Mouse (Mus musculus) embryonic stem cell, embryonic (primary cell): Measurements from ENCODE around the gene Fbxw11.

Experiments
- CTCF ChIA-PET, 4 experiments: fragments of 300-600 bp in 2 of 4; fragments of 350-600 bp in 2 of 4; sonication (Branson Sonifier 250); formaldehyde crosslinking; loops; one replicate each; lab custom pipeline; 2022; ENCODE audit warnings: inconsistent platforms in 2 of 4; lab: Charles Lee
- POLR2A ChIA-PET, 4 experiments: fragments of 300-600 bp in 2 of 4; fragments of 350-600 bp in 2 of 4; sonication (Branson Sonifier 250); formaldehyde crosslinking; loops; one replicate each; lab custom pipeline; 2022; ENCODE audit warnings: antibody characterized with exemption in 4 of 4, inconsistent platforms in 1 of 4; lab: Charles Lee

Gene Fbxw11

DNA sequence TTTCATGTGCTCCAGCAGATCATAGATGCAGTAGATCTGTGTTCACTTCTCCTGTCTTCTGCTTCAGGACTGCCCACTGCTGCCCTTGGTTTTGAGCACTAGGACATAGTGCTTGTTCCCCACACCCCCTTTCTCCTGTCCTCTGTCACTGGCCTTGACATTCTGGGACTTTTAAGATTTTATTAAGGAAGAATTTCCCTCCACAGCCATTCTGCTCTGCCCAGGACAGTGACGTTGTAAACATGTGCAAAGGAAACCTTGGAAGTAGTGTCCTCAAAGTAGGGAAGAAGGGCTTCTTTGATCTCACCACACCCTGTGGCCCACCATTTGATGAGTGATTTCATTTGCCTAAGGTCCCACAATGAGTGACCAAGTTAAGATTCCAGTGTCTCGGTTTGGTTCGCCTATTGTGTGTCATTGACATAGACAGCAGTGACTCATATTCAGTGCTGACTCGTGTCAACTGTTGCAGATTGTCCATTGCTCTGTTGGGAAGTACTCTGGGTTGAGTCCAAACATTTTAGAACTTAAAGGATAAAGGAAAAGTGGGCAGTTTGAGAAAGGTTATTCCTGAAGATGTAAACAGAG lies 64.0 kb downstream of the Fbxw11 start:
- POLR2A ChIA-PET, result interaction anchor here in 1 of 4 experiments (1.3 kb wide), 1 partner anchor 41 kb away, joined by 3 read pairs; no protein-coding TSS in a partner anchor
- CTCF ChIA-PET, result no interaction called here

DNA sequence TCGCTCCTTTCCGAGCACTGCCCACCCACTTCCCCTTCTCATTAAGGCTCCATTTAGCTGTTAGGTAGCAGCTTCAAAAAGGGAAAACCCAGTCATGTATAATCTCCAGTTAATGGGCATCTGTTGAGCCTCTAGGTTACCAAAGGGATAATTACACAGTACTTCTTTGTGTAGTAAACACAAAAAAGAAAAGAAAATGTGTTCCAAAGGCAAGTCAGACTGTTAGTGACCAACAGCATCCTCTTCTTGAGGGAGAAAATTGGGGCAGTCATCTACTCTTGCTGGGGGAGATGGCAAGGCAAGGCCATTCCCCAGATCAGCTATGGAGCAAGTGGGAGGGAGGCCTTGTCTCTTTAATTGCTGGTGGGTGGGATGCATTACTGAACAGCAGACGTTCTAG lies 65.0 kb downstream of the Fbxw11 start:
- ChIA-PET CTCF (interaction anchor here in 2 of 4 experiments (0.5 to 0.6 kb wide), 2 partner anchors 92 to 593 kb away, joined by 3 to 6 read pairs; no protein-coding TSS in a partner anchor), POLR2A (interaction anchor here in 2 of 4 experiments (0.6 to 1.6 kb wide), 6 partner anchors 12 to 66 kb away, joined by 3 to 5 read pairs (median 3); partner anchors contain the start of gene Fbxw11 (in 2 of the 2))

DNA sequence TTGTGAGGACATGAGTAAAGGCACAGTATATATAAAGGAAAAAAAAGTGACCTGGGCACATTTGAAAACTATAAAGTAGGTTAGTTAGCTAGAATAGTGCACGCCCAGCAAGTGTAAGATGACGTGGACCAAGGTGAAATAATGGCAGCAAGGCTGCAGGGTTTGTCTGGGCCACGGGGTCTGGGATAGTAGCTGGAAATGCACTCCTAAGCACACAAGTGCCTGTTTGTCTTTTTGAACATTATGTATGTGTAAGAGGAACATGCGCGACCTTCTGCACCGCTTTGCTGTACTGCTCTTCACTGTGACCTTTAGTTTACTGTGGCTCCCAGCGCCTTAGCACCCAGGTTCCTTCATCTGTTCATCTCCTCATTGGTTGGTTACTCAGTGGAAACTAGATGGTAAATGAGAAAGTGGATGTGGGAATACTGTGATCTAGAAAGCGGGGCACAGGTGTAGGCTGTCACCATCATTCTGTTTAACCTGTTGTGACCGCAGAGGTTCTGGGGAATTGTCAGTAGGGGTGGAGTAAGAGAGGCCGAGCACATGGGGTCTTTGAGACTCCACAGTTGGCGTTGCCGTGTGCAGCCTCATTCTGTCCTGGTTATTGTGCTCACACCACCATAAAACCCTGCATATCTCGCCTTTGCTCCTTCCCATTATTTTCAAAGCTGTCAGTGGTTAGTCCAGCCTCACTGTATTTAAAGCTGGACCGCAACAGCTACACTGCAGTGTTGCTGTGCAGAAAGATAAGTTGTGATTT lies 66.4 kb downstream of the Fbxw11 start:
- ChIA-PET CTCF (interaction anchor here in 3 of 4 experiments (0.6 to 1.3 kb wide), 4 partner anchors 14 to 119 kb away, joined by 3 read pairs; no protein-coding TSS in a partner anchor), POLR2A (interaction anchor here in 2 of 4 experiments (0.7 to 1.6 kb wide), 6 partner anchors 12 to 217 kb away, joined by 3 to 5 read pairs (median 3); partner anchors contain the start of gene Fbxw11 (in 1 of the 2))

DNA sequence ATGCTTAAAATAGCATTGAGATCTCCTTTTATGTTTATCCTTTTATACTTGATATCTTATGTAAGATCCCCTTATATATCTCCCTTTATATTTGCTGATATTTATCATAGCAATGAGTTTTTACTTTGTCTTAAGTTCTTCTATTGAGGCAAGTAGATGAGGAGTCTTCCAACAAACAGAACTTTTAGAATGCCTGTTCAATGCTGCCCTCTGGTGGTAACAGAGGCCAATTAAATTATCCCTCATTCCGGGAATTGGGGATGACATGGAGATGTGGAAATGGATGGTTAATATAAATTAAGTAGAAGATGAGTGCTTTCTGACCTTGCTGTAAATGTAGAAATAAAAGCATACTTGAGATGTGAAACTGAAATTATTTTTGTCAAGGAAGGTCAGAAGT lies 67.0 kb downstream of the Fbxw11 start:
- POLR2A ChIA-PET, result interaction anchor here in 2 of 4 experiments (1.0 to 2.6 kb wide), 5 partner anchors 11 to 67 kb away, joined by 3 to 10 read pairs (median 3); partner anchors contain the start of gene Fbxw11 (in 2 of the 2)
- CTCF ChIA-PET, result interaction anchor here in 1 of 4 experiments (0.7 kb wide), 1 partner anchor 16 kb away, joined by 4 read pairs; no protein-coding TSS in a partner anchor

DNA sequence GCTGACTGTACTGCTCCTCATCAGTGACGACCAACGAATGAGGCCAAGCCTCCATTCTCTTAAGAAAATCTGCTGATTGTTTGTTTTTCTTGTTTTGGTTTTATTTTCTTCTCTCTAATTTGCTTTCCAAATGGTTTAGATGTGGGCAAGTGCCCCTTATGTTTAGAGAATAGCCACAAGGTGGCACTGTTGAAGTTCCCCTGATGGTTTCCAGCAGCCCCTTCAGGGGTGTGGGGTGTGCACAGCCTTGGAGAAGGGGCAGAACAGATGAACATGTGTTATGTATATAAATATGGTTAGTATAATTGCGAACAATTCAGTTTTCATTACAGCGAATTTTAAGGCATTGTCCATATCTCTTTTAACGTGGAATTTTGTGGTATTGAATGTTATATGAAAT lies 71.7 kb downstream of the Fbxw11 start:
- ChIA-PET CTCF (interaction anchor here in 1 of 4 experiments (0.5 kb wide), 1 partner anchor 102 kb away, joined by 3 read pairs; no protein-coding TSS in a partner anchor), POLR2A (interaction anchor here in 1 of 4 experiments (0.7 kb wide), 1 partner anchor 110 kb away, joined by 4 read pairs; no protein-coding TSS in a partner anchor)

DNA sequence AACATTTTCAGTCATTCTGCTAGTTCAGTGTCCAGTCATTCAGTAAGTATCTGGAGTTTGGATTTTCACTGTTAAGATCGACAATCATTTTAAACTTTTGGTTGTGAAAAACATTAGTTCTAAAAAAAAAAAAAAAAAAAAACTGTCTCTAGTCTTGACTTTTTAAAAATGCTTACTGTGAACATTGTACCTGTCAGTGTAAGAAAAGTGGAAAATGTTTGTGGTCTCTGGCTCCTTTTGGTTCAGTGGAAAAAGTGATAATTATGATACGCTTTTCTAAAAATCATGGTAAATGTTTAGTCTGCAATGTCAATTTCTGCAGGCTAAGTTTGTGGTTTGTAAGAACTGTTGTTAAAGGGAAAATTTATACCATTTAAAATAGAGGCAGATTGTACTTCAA lies 72.4 kb downstream of the Fbxw11 start:
- POLR2A ChIA-PET, result interaction anchor here in 1 of 4 experiments (0.6 to 0.7 kb wide), 2 partner anchors 111 to 163 kb away, joined by 4 read pairs; no protein-coding TSS in a partner anchor
- CTCF ChIA-PET, result interaction anchor here in 1 of 4 experiments (0.6 kb wide), 1 partner anchor 45 kb away, joined by 3 read pairs; no protein-coding TSS in a partner anchor

DNA sequence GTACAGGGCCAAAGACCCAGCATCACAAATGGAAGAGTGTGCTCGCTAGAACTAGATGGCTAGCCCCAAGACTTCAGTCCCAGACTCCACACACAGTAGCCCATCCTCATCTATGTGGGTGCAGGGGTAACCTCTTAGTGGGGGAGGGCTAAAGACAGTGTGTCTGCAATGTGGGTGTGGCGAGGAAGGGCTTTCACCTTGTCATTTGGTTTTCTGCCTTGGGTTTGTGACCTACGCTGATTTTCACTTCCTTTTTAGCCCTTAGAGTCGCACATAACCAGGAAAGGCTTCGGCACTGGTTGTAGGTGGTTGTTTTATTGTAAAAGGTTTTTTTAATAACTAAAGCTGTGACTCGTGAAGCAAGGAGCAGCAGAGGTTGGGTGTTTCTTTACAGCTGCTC lies 73.0 kb downstream of the Fbxw11 start:
- ChIA-PET CTCF (interaction anchor here in 1 of 4 experiments (0.6 kb wide), 1 partner anchor 44 kb away, joined by 3 read pairs; no protein-coding TSS in a partner anchor), POLR2A (no interaction called here)

DNA sequence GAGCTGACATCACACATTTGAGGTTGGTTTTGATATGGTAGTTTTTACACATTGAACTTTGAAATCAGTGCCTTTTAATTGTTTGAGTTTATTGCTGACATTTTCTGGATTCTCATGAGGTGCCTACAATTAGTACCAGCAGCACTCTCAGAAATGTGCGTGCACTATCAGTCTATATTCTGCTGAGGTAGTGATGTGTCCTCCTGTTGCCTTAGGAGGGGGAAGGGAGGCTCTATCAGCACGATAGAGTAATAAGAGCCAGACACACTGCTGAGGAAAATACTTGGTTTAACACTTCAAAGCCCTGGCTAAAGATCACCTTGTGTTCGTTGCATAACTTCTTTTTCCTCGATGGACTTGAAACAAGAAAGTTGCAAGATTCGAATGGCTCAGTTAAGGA lies 73.4 kb downstream of the Fbxw11 start:
- ChIA-PET POLR2A (no interaction called here), CTCF (no interaction called here)

DNA sequence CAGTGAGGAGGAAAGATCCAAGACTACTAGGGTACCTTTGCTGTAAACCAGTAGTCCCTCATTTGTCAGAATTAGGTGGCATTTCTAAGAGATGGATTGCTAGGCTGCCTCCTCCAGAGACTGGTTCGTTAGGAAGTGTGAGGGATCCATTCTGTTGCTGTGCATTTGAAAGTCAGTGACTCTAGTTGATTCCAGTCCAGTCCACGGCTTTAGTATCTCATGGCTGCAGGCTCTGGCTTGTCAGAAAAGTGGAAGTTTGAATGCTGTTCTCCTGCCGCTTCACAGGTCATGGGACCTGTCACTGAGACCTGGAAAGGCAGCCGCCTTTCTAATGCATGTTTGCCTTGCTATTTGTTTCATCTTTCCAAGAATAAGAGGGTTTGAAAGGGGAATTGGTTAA lies 74.4 kb downstream of the Fbxw11 start:
- POLR2A ChIA-PET, result no interaction called here
- CTCF ChIA-PET, result no interaction called here

DNA sequence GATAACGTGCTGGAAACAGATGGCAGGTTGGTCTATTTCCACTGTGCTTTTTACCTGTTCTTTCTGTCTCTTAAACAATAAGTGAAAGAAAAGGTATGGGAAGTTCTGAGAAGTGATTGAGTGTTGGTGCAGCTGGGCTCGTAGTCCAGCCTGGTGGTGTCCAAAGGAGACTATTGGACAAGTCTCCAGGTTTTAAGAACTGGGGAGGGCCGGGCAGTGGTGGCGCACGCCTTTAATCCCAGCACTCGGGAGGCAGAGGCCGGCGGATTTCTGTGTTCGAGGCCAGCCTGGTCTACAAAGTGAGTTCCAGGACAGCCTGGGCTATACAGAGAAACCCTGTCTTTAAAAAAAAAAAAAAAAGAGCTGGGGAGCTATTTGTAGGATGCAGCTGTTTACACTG lies 75.2 kb downstream of the Fbxw11 start:
- ChIA-PET POLR2A (interaction anchor here in 3 of 4 experiments (0.7 to 1.1 kb wide), 4 partner anchors 15 to 431 kb away, joined by 3 to 6 read pairs (median 4); no protein-coding TSS in a partner anchor), CTCF (interaction anchor here in 2 of 4 experiments (1.0 to 1.1 kb wide), 2 partner anchors 84 to 239 kb away, joined by 3 to 4 read pairs; no protein-coding TSS in a partner anchor)

DNA sequence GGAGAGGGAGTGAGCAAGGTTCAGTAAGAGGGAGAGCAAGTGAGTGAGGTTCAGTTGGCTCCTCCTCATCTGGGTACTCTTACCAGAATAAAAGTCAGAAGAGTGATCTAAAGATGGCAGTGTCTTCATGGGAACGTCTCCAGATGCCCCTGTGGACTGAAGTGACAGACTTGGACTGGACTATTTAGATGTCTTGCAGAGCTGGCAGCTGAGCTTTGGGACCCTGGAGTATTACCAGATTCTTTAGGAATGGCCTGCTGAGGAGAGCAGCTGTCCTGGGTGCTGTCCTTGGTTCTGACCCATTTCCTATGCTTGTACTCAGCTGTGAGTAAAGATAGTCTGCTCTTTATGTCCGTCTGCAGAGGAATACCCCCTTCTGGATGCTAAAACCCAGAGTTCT lies 75.8 kb downstream of the Fbxw11 start:
- ChIA-PET CTCF (interaction anchor here in 3 of 4 experiments (0.5 to 1.1 kb wide), 4 partner anchors 24 to 238 kb away, joined by 3 to 4 read pairs (median 3); no protein-coding TSS in a partner anchor), POLR2A (interaction anchor here in 3 of 4 experiments (0.7 to 1.3 kb wide), 5 partner anchors 14 to 443 kb away, joined by 3 to 6 read pairs (median 3); no protein-coding TSS in a partner anchor)

DNA sequence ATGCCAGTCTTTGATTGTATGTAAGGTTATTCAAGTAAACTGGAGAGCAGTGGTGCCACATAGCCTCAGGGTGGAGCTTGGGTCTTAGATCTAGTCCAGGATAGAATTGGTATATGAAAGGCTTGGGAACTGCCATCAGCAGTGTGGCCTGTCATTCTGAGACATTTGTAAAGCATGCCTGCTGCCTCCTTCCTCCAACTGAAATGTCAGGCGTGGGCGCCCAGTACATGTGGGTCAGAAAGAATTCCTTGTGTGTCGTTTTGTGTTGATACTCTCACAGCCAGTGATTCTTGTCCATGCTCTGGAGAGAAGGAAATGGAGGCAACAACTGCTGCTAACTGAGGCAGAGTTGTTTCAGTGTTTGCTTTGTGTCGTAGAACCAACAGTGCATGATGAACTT lies 76.5 kb downstream of the Fbxw11 start:
- CTCF ChIA-PET, result interaction anchor here in 2 of 4 experiments (0.9 to 1.1 kb wide), 3 partner anchors 25 to 238 kb away, joined by 3 to 4 read pairs (median 3); no protein-coding TSS in a partner anchor

DNA sequence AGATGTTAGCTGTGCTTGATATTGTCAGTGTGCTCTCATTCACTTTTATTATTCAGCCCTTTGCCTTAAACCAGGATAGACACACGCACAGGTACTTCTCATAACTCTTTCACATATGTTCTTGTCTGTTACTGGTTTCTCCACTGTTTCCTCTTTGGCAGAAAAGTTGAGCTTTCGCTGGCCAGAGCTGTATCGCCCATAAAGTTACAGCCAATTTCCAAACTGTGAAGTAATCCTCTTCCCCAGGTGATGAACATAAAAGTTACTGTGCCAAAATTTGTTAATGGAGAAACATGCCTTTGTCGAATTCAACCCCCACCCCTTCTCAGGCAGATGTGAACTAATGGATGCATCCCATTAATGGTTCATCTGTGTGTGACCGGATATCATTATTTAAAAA lies 80.1 kb downstream of the Fbxw11 start:
- CTCF ChIA-PET, result no interaction called here

More for the DNA sequence above, 76.5 kb downstream of the Fbxw11 start:
- POLR2A ChIA-PET, result interaction anchor here in 2 of 4 experiments (1.1 to 1.3 kb wide), 3 partner anchors 14 to 443 kb away, joined by 3 to 6 read pairs (median 3); no protein-coding TSS in a partner anchor

DNA sequence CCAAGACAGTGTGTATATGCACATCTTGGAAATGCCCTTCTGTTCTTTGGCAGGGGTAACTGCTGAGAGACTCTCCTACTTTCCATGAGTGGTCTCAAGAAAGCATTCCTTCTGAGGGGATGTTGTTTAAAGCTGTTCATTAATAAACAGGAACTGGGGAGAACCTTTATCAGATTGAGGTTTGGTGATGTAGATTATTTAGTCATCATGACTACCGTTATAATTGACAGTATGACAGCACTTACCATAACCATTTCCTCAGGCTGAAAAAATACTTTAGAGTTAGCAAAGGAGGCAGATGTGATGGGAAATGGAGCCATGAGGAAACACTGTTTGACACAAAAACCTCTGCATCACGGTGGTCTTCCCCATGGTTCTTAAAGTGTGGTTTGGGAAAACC lies 80.8 kb downstream of the Fbxw11 start:
- ChIA-PET POLR2A (no interaction called here), CTCF (no interaction called here)

More for the DNA sequence above, 80.1 kb downstream of the Fbxw11 start:
- POLR2A ChIA-PET, result interaction anchor here in 1 of 4 experiments (1.1 kb wide), 1 partner anchor 10 kb away, joined by 3 read pairs; no protein-coding TSS in a partner anchor

DNA sequence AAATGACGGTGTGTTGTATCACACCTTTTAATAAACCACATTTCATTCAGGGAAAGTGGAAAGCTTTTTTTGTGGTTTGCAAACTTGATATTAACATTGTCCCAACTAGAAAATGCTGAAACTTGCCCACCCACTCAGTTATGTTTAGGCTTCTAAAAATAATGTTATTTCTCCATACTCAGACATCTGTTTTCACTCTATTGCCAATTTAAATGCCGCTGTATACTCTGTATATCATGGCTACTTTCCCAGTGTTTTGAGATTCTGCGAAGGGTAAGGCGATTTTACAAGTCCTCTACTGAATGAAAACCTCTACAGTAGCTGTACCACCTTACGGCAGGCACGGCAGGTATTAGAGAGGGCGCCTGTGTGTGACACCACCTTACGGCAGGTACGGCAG lies 82.6 kb downstream of the Fbxw11 start:
- ChIA-PET POLR2A (no interaction called here), CTCF (interaction anchor here in 1 of 4 experiments (0.5 to 0.6 kb wide), 2 partner anchors 15 to 275 kb away, joined by 3 to 4 read pairs; no protein-coding TSS in a partner anchor)

DNA sequence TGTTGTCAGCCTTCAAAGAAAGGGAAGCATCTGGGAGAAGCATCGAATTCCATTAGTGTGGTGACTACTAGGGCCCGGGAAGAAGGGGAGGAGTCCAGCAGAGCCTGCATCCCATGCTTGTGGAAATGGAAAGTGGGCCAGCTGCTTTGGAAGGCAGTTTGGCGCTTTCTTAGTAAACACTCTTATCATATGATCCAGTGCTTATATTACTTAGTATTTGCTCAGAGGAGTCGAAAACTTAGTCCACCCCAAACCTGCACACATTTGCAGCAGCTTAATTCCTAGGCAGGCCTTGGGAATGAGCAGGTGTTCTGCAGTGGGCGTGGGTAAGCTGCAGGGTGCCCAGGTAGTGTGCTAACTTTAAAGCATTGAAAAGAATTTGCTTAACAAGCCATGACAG lies 89.9 kb downstream of the Fbxw11 start:
- ChIA-PET POLR2A (interaction anchor here in 3 of 4 experiments (0.6 to 1.8 kb wide), 8 partner anchors 12 to 417 kb away, joined by 3 to 6 read pairs (median 4); partner anchors contain the start of gene Stk10 (in 1 of the 3)), CTCF (interaction anchor here in 1 of 4 experiments (0.8 kb wide), 1 partner anchor 99 kb away, joined by 3 read pairs; no protein-coding TSS in a partner anchor)

DNA sequence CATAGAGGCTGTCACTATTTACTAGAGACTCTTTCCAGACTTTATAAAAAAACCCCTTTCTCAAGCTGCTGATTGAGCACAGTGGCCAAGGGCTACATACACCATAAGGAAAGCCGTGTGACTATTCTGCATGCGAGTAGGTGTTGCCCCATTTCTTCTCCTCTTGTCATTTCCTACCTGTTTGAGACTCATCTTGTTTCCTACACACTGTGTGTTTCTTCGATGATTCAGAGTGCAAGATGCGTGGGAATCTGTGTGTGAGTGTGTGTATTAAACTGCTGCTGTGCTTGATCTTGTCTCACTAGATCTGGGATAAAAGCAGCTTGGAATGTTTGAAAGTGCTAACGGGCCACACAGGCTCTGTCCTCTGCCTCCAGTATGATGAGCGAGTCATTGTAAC lies 90.7 kb downstream of the Fbxw11 start:
- POLR2A ChIA-PET, result interaction anchor here in 3 of 4 experiments (0.6 to 1.8 kb wide), 7 partner anchors 11 to 416 kb away, joined by 3 to 6 read pairs (median 4); partner anchors contain the start of gene Stk10 (in 1 of the 3)
- CTCF ChIA-PET, result no interaction called here

DNA sequence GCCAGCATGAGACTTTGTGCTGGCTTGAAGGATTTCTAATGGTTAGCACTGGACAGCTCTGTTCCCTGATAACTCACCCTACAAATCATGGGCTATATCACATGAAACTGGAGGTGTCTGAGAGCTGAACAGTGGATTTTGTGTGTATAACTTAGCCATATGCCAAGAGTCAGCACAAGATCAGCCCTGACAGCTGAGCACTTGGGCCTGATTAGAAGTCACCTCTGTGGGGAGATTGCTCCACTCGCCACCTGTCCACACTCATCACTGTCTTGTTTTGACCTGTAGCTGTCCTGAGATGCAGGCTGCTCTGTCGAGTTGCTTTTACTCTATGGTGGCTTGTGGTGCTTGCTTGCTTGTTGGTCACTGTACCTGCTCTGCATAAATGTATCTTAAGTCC lies 93.8 kb downstream of the Fbxw11 start:
- POLR2A ChIA-PET, result interaction anchor here in 1 of 4 experiments (0.6 kb wide), 1 partner anchor 133 kb away, joined by 3 read pairs; no protein-coding TSS in a partner anchor
- CTCF ChIA-PET, result no interaction called here
